Comparison of ENCODE assay signal across 25 mouse cellular contexts in the genomic region with DNA sequence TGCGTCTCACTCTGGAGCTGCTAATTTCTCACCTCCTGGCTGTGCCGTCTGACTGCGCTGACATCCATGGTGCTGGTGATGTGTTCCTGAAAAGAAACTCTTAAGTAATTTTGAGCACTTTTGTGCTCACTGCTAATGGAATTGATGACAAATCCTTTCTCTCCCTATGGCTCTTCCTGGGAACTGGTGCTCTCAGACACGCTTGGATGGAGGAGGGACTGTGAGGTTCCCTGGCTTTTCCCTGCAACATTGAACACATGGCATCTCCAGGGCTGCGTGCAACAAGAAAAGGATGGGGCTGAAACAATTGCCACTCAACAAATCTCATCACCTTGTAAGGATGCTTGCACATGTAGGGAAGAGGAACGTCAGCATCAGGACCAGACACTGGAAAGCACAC. TPM values are rescaled to one million over a fixed set of nuclear protein-coding genes. Genes with fewer than 3 reads are reported as not detected.
"Had no signal": no experiment of that assay in that cellular context is flagged by ENCODE, and none has a peak within 500 bp of the region (broad histone marks: within the 10 kb centered on the region; RNA-seq: fewer than 3 reads in every experiment).

No protein-coding gene starts in this region.

- H3K36me3 ChIP-seq: embryonic facial prominence, embryonic 10.5 days; embryonic facial prominence, embryonic 12.5 days; embryonic facial prominence, embryonic 13.5 days; embryonic facial prominence, embryonic 15.5 days; forebrain, embryonic 10.5 days; forebrain, embryonic 12.5 days; forebrain, embryonic 15.5 days; heart, embryonic 10.5 days had no signal

- H3K9ac ChIP-seq: embryonic facial prominence, embryonic 12.5 days; embryonic facial prominence, embryonic 13.5 days; embryonic facial prominence, embryonic 15.5 days; forebrain, embryonic 12.5 days; forebrain, embryonic 15.5 days had no signal

- H3K4me3 ChIP-seq: embryonic facial prominence, embryonic 10.5 days; embryonic facial prominence, embryonic 12.5 days; embryonic facial prominence, embryonic 13.5 days; embryonic facial prominence, embryonic 15.5 days; erythroblast, embryonic 14.5 days; forebrain, embryonic 10.5 days; forebrain, embryonic 12.5 days; forebrain, embryonic 15.5 days; gastrocnemius, adult 2 months; heart, adult 2 months; heart, embryonic 10.5 days had no signal

- H3K9me3 ChIP-seq: embryonic facial prominence, embryonic 10.5 days; embryonic facial prominence, embryonic 12.5 days; embryonic facial prominence, embryonic 13.5 days; embryonic facial prominence, embryonic 15.5 days; forebrain, embryonic 10.5 days; forebrain, embryonic 12.5 days; forebrain, embryonic 15.5 days; heart, embryonic 10.5 days had no signal

- H3K27me3 ChIP-seq: embryonic facial prominence, embryonic 12.5 days; forebrain, embryonic 15.5 days had no signal

- H3K27ac ChIP-seq: embryonic facial prominence, embryonic 10.5 days; embryonic facial prominence, embryonic 12.5 days; embryonic facial prominence, embryonic 13.5 days; embryonic facial prominence, embryonic 15.5 days; forebrain, embryonic 10.5 days; forebrain, embryonic 12.5 days; forebrain, embryonic 15.5 days; gastrocnemius, adult 2 months; heart, adult 2 months; heart, embryonic 10.5 days had no signal

- DNase-seq: cerebellum, adult 8-10 months; cerebellum, adult 9-10 months; cerebellum, adult 9-11 months; cerebellum, postnatal 10 days; cerebellum, postnatal 14 days; cerebellum, postnatal 25 days; cerebellum, postnatal 36 days; embryo, embryonic 11 days; gastrocnemius, adult 2 months; gastrocnemius, postnatal 10 days; gastrocnemius, postnatal 14 days; gastrocnemius, postnatal 25 days; heart, adult 2 months had no signal

- H3K4me2 ChIP-seq: embryonic facial prominence, embryonic 12.5 days; embryonic facial prominence, embryonic 13.5 days; embryonic facial prominence, embryonic 15.5 days; forebrain, embryonic 12.5 days; forebrain, embryonic 15.5 days; heart, embryonic 11.5 days had no signal

RNA-seq across cellular contexts. Expression of gene Cd83, which starts 11.6 kb away (rescaled TPM):
- total RNA-seq: common myeloid progenitor, adult 5-6 weeks; granulocyte monocyte progenitor cell, adult 5-6 weeks had no signal
- polyA plus RNA-seq: erythroblast, embryonic 14.5 days had no signal
